Mouse (Mus musculus) olfactory bulb, adult 2 months (tissue): ENCODE measurements around the gene Gm20772.
"Not testable (repeated sequence)": the region's sequence is repeated elsewhere in the genome, so short reads cannot be mapped to it uniquely, and the experiment has no call there.

Experiments used
- CTCF ChIP-seq: fragments of 200-500 bp; IDR thresholded peaks from 2 replicates; pipeline ENCODE4 v1.5.1; 2012; ENCODE audit warnings: low read depth, mild to moderate bottlenecking, low read length, moderate library complexity; ENCODE audit not compliant: insufficient read depth
- POLR2A ChIP-seq: fragments of 200-500 bp; IDR thresholded peaks from 2 replicates; pipeline ENCODE4 v1.6.1; 2012; ENCODE audit warnings: mild to moderate bottlenecking, low read depth, low read length, moderate library complexity; ENCODE audit not compliant: insufficient read depth

DNA sequence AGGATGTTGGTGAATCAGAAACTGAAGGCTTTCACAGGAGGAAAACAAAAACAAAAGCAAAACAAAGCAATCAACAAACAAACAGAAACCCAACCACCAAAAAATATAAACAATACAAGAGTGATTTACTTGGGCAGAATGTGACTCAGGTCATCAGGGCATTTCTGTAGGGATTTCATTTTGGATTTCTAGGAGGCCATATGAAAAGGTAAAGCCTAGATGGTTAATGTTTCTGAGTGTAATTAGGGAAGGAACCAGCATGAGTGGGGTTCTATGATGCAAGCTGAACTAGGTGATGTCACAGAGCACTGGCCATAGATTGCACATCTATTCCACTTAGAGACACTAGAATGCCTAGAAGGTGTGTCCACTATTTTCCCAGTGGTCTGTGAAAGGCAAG lies at the start of gene Gm20772, which contains the start of gene Gm20831:
- TF ChIP-seq CTCF, POLR2A: not testable (repeated sequence)
